Mouse (Mus musculus) heart, adult 2 months (tissue): Measurements from ENCODE around the gene Apoa1. TPM values are rescaled to one million over a fixed set of nuclear protein-coding genes. Genes with fewer than 3 reads are reported as not detected.

Experiments
- DNase-seq, 2 experiments: peaks; one replicate each; pipeline ENCODE4 v3.0.0; 2021
- H3K27ac ChIP-seq: fragments of 200-600 bp; 2 replicates; pipeline ENCODE4 v1.8.1; 2022
- H3K27me3 ChIP-seq: fragments of 200-500 bp; 2 replicates; pipeline ENCODE4 v1.6.1; 2012; ENCODE audit warnings: mild to moderate bottlenecking, low read length, inconsistent platforms, mixed read lengths; ENCODE audit not compliant: control insufficient read depth, insufficient read depth
- H3K36me3 ChIP-seq: fragments of 200-500 bp; 2 replicates; pipeline ENCODE4 v1.6.1; 2012; ENCODE audit warnings: low read length, inconsistent platforms; ENCODE audit not compliant: control insufficient read depth, insufficient read depth
- H3K4me1 ChIP-seq: fragments of 200-500 bp; 2 replicates; pipeline ENCODE4 v1.6.1; 2011; ENCODE audit warnings: low read length; ENCODE audit not compliant: control insufficient read depth, insufficient read depth
- H3K4me3 ChIP-seq: fragments of 200-600 bp; 2 replicates; pipeline ENCODE4 v1.8.1; 2022
- H3K79me2 ChIP-seq: fragments of 200-500 bp; replicated peaks from 2 replicates; pipeline ENCODE4 v1.6.1; 2012; ENCODE audit warnings: mild to moderate bottlenecking, inconsistent platforms, low read length, moderate library complexity, mixed read lengths; ENCODE audit not compliant: control insufficient read depth, insufficient read depth
- H3K9ac ChIP-seq: fragments of 200-500 bp; 2 replicates; pipeline ENCODE4 v1.6.1; 2012; ENCODE audit warnings: low read depth, mild to moderate bottlenecking, control low read depth, inconsistent platforms, low read length, mixed read lengths
- CTCF ChIP-seq: fragments of 200-600 bp; IDR thresholded peaks from 2 replicates; pipeline ENCODE4 v1.8.1; 2022; ENCODE audit warnings: antibody characterized with exemption, mild to moderate bottlenecking, moderate library complexity
- EP300 ChIP-seq: fragments of 200-500 bp; IDR thresholded peaks from 2 replicates; pipeline ENCODE4 v1.6.1; 2011; ENCODE audit warnings: low read depth, low read length, control low read depth; ENCODE audit not compliant: insufficient read depth
- POLR2A ChIP-seq: fragments of 200-500 bp; IDR thresholded peaks from 2 replicates; pipeline ENCODE4 v1.6.1; 2011; ENCODE audit warnings: mild to moderate bottlenecking, low read depth, low read length, control low read depth; ENCODE audit not compliant: insufficient read depth
- WGBS: fragments of 180-500 bp; shearing (Covaris S2); methylation state at CpG from one replicate; pipeline ENCODE4 v1.1.7; 2018; 5-methylcytosine and 5-hydroxymethylcytosine counted together
- intact Hi-C: fragments of 180-260 bp; cut with DNase I; formaldehyde crosslinking; loops from one replicate; pipeline ENCODE4 v1.15.1; 2025
- polyA plus RNA-seq: library from polyadenylated mRNA; depleted of rRNA; stranded (reverse); fragments of >200 nt; gene quantifications from 2 replicates; pipeline ENCODE4 v1.2.3, GENCODE M21; 2012
- total RNA-seq, 2 experiments: library from RNA; stranded (reverse); gene quantifications; 2 replicates each; pipeline ENCODE4 v1.2.3; 2021

Gene Apoa1
- total and polyA plus RNA-seq, 3 experiments: 0.51 TPM; not detected in 2

DNA sequence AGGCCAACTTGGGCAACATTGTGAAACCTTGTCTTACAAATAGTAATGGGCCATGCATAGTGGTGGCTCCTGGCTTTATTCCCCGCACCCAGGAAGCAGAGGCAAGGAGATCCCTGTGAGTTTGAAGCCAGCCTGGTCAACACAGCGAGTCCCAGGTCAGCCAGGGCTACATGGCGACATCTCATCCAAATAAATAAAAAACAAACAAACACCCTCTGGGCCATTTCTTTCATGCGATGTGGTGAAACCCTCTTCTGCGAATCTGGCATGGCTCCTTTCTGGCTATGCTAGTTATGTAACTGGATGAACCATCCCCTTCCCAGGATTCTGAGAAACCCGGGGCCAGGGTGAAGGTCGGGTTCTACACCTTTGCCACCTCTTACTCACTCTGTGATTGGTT lies 27.8 kb downstream of the Apoa1 start:
- Histone ChIP-seq H3K27ac (no peak overlapping the region), H3K4me3 (no peak overlapping the region), H3K79me2 (no peaks in the 10 kb centered on the region), H3K9ac (no peak overlapping the region), H3K4me1 (peaks cover 2% of the 10 kb centered on the region; the same call in 1 of the 2 replicates), H3K36me3 (no peaks in the 10 kb centered on the region), H3K27me3 (no peaks in the 10 kb centered on the region)
- intact Hi-C loops: no loop called here
- DNase-seq: no peak
- 91% methylated on average over 7 of the region's 7 CpGs for WGBS
- no peak for TF ChIP-seq CTCF
- no peak for TF ChIP-seq EP300
- TF ChIP-seq POLR2A: no peak

DNA sequence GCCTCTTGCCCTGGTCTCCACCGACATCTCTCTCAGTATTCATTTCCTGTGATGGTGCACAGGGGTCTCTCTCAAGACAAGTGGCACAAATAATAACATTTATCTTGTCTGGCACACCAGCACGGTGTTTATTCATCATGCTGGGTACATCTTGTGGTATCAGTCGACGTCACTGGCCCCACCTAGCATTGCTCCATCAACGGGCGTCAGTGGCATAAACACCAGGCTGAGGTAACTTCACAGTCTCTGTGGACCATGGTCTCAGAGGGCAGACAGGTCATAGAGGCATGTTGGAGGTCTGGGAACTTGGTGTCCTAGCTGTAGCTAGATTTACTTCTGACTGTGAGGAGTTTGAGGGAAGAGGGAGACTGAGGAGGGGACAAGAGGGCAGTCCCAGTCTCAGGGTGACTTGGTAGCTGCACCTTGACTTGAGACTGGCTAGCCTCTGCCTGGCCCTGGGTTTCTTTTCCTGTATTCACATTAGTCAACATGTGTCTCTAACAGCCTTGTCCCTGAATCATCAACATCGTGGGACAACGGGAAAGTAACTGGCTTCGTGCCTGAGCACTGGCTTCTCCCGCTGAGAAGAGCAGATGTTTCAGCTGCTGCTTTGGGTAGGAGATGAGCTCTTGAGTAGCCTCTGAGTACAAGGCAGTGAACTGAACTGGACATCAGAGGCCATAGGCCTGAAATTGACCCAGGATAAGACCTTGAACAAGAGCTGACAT lies 28.4 kb downstream of the Apoa1 start:
- TF ChIP-seq POLR2A: no peak
- TF ChIP-seq CTCF: no peak
- no peak for TF ChIP-seq EP300
- Histone ChIP-seq H3K27ac (peak overlapping the region; percentile 33), H3K79me2 (no peaks in the 10 kb centered on the region), H3K9ac (no peak overlapping the region), H3K36me3 (no peaks in the 10 kb centered on the region), H3K27me3 (no peaks in the 10 kb centered on the region), H3K4me3 (no peak overlapping the region), H3K4me1 (peaks cover 2% of the 10 kb centered on the region; the same call in 1 of the 2 replicates)
- 70% methylated on average over 10 of the region's 10 CpGs for WGBS
- intact Hi-C loops: no loop called here
- no peak for DNase-seq

DNA sequence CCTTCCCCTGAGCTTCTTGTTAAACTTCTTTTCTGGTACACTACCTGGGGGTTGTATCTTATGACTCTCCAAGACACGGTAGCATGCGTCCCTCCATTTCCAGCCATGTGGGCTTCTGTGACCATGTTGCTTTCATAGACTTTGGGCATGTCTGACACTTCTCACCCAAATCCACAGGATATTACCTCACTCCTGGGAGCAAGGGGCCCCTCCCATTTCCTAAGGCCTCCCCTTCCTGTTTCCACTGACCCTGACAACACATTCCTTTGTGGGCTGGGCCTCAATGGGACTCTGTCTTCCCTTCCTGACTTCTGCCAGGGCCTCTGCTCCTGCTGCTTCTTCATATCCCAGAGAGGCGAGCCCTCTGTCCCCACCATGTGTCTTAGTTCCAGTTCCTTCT lies 29.2 kb downstream of the Apoa1 start:
- TF ChIP-seq POLR2A: no peak
- TF ChIP-seq CTCF: no peak
- no peak for TF ChIP-seq EP300
- WGBS: 53% methylated on average over 3 of the region's 3 CpGs
- no peak overlapping the region for H3K4me3 ChIP-seq

DNA sequence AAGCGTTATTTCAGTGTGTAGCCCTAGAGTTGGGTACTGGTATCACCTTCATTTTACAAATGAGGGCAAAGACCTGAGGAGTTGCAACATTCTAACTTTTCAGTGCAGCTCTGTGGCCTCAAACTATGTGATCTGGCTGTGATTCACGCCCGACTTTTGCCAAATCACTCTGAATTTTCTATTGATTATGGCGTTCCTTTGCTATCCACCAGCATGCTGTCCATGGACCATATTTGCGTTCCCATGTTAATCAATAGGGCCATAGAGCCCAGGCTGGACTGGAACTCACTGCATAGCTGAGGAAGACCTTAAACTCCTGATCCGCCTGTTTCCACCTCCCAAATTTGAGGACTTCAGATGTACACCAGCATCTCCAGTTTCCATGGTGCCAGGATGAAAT lies 30.7 kb downstream of the Apoa1 start:
- DNase-seq: no peak
- TF ChIP-seq EP300 (no peak), CTCF (no peak), POLR2A (no peak)
- H3K27ac ChIP-seq: no peak overlapping the region
- H3K79me2 ChIP-seq: no peaks in the 10 kb centered on the region
- H3K4me3 ChIP-seq: no peak overlapping the region
- intact Hi-C loops: no loop called here
- no peak overlapping the region for H3K9ac ChIP-seq
- no peaks in the 10 kb centered on the region for H3K36me3 ChIP-seq
- H3K4me1 ChIP-seq: peaks cover 2% of the 10 kb centered on the region; the same call in 1 of the 2 replicates
- 80% methylated on average over 6 of the region's 6 CpGs for WGBS
- no peaks in the 10 kb centered on the region for H3K27me3 ChIP-seq

More for the DNA sequence above, 29.2 kb downstream of the Apoa1 start:
- H3K9ac ChIP-seq: no peak overlapping the region
- intact Hi-C loops: no loop called here
- peak in 1 of 2 experiments; percentile 40 for DNase-seq
- H3K4me1 ChIP-seq: peaks cover 2% of the 10 kb centered on the region; the same call in 1 of the 2 replicates
- H3K79me2 ChIP-seq: no peaks in the 10 kb centered on the region
- H3K27ac ChIP-seq: peak overlapping the region; percentile 58
- no peaks in the 10 kb centered on the region for H3K27me3 ChIP-seq
- H3K36me3 ChIP-seq: no peaks in the 10 kb centered on the region

DNA sequence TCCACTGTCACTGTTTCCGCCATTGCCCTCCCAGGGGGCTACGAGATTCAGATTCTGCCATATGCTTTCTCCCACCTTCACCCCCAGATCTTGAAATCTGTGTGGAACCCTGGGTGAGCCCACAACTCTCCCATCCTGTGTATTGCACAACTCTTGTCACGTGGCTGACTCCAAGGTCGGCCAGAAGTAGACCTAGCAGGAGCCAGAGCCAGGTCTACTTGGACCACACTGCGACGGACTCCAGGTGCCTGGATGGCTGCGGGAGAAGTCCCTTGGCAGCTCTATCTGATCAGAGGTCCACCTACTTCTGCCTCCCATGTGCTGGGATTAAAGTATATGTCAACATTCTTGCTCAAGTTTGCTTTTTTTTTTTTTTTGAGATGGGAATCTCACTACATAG lies 32.8 kb downstream of the Apoa1 start:
- H3K4me3 ChIP-seq: no peak overlapping the region
- intact Hi-C loops: no loop called here
- H3K27ac ChIP-seq: no peak overlapping the region
- peaks cover 2% of the 10 kb centered on the region; the same call in 1 of the 2 replicates for H3K4me1 ChIP-seq
- no peak overlapping the region for H3K9ac ChIP-seq
- no peak for DNase-seq
- 66% methylated on average over 7 of the region's 7 CpGs for WGBS
- H3K36me3 ChIP-seq: no peaks in the 10 kb centered on the region
- no peaks in the 10 kb centered on the region for H3K79me2 ChIP-seq
- H3K27me3 ChIP-seq: no peaks in the 10 kb centered on the region
- no peak for TF ChIP-seq EP300
- TF ChIP-seq POLR2A: no peak

DNA sequence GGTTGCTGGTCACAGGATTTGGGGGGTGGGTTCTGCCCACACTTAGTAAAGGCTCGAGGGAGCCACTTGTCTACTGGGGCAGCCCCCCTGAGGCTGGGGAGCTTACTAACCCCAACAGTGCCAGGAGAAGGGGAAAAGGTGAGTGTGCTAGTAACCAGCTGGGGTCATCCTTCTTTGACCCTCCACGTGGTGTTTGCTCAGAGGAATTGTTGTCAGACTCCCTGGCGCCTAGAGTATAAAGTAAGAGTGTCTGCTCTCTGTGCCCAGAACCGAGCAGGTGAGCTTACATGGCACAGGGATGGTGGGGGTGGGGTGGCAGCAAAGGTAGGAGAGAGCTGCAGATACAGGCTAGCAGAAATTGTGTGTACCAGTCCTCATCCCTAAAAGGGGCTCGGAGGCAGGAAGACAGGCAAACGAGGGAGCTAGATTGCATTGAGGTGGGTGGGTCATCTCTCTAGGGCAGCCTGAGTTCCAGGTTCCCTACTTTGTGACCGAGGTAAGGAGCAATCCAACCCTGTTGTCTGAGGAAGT lies 40.0 kb downstream of the Apoa1 start, which contains the start of gene Apoa5:
Gene Apoa5 (plus strand): TSS at position 291 of the 531 bp plus-strand sequence.
- Histone ChIP-seq H3K9ac (no peak within 1 kb of the TSS), H3K27me3 (no peaks in the 10 kb centered on the region), H3K4me3 (no peak within 1 kb of the TSS), H3K27ac (no peak within 1 kb of the TSS), H3K4me1 (peaks cover 4% of the 10 kb centered on the region; the same call in 1 of the 2 replicates), H3K79me2 (no peaks in the 10 kb centered on the region), H3K36me3 (no peaks in the 10 kb centered on the region)
- intact Hi-C loops: no loop called here
- TF ChIP-seq EP300 (no peak), CTCF (no peak), POLR2A (no peak)
- DNase-seq: no peak
- 37% methylated on average over 7 of the region's 7 CpGs for WGBS
